Mouse (Mus musculus): ENCODE measurements at regions not wholly inside any gene's neighbourhood (a gene's known extent, or its start where the extent isn't known, plus 50 kb on each side); places are given as distances from the start of the nearest gene placed in this dataset.

DNA sequence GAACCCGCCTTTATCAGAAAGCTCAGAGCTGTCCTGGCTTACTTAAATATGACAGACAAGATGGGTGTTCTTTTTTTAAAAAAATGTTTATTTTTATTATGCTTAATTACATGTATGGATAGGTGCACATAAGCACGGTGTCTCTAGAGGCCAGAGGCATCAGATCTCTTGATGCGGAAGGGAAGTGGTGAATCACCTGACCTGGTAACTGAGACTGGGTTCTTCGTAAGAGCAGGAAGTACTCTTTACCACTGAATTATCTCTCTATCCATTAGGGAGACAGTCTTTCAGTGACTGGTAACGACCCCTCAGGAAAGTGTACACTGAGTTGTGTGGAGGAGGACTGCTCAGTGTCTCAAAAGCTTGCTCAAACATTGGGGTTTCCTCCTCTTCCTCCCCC is 58.4 kb upstream of the Irf2bp2 start:
- DNase-seq (ENCODE audit: low spot score), result no peak
- Histone ChIP-seq H3K4me2 (ENCODE audit: low read depth) (no peak overlapping the region), H3K4me3 (ENCODE audit: low read depth, low read length) (no peak overlapping the region), H3K9ac (ENCODE audit: low read length) (no peak overlapping the region), H3K9me3 (ENCODE audit: control insufficient read depth, low read length) (no peaks in the 10 kb centered on the region), H3K27me3 (ENCODE audit: control insufficient read depth, insufficient read depth, low read length) (no peaks in the 10 kb centered on the region), H3K36me3 (ENCODE audit: control insufficient read depth, insufficient read depth, low read length) (no peaks in the 10 kb centered on the region), H3K4me1 (ENCODE audit: control insufficient read depth, insufficient read depth, low read length) (no peaks in the 10 kb centered on the region), H3K27ac (ENCODE audit: low read depth, low read length) (no peak overlapping the region)
- no peak for ATAC-seq (ENCODE audit: insufficient read depth, low FRiP score, low TSS enrichment)
- 89% methylated on average over 5 of the region's 5 CpGs for WGBS

DNA sequence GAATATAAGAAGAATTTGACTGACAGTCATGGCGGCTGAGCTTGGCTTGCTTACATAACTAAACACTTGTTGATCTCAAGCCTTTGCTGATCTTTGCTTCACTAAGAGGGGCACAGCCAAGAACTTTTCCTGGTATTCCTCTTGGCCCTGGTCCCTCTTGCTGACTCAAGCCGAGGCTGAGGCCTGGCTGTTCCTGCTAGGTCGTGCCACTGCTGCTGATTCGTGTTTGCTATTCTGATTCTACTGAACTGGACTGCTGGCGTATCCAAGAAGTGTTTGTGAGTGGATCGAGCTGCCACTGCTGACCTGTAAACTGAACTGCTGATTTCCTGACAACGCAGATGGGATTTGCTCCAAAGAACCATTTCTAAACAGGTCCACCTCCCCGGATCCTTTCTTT is 57.2 kb upstream of the Irf2bp2 start:
- DNase-seq (ENCODE audit: low spot score) (no peak), ATAC-seq (ENCODE audit: insufficient read depth, low FRiP score, low TSS enrichment) (no peak)
- Histone ChIP-seq H3K4me1 (ENCODE audit: control insufficient read depth, insufficient read depth, low read length) (no peaks in the 10 kb centered on the region), H3K4me3 (ENCODE audit: low read depth, low read length) (no peak overlapping the region), H3K27me3 (ENCODE audit: control insufficient read depth, insufficient read depth, low read length) (no peaks in the 10 kb centered on the region), H3K9ac (ENCODE audit: low read length) (no peak overlapping the region), H3K4me2 (ENCODE audit: low read depth) (no peak overlapping the region), H3K9me3 (ENCODE audit: control insufficient read depth, low read length) (no peaks in the 10 kb centered on the region), H3K27ac (ENCODE audit: low read depth, low read length) (no peak overlapping the region), H3K36me3 (ENCODE audit: control insufficient read depth, insufficient read depth, low read length) (no peaks in the 10 kb centered on the region)
- WGBS, result 89% methylated on average over 8 of the region's 8 CpGs

DNA sequence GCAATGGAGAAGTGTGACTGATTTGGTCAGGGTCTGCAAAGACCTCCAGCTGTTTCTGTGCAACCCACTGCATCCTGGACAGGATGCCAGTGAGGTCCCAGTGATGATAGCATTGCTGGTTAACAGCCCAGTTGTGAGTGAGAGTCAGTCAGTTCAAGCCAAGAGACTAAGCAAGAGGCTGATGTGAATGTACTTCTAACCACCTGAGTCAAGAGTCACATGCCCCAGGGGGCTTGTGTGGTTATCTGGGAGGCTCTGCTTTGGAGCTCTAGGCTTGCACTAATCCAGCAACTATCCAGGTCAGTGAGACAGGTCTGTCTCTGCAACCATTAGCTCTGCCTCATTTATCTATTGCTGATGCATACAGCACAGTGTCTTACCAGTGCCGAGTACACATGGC is 55.5 kb upstream of the Irf2bp2 start:
- WGBS, result 91% methylated on average over 1 of the region's 1 CpGs
- no peak overlapping the region for H3K4me2 ChIP-seq (ENCODE audit: low read depth)

DNA sequence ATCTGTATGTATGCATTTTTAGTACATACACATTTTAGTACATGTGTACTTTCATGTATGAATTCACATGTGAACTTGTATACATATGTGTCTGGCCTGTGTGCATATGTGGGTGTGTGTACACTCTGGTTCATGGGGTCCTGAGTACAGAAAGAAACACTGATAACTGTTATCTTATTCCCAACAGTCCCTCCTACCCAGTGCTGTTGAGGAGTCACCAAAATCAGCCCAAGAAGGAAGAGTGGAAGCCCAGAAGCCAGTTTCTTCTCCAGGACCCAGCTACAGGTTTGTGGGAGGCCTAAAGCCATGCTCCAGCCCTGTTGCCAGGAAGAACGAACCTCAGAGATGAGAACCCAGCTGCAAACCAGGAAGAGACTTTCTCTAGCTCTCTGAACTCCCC is 53.6 kb upstream of the Irf2bp2 start:
- DNase-seq (ENCODE audit: low spot score), result no peak
- H3K27me3 ChIP-seq (ENCODE audit: control insufficient read depth, insufficient read depth, low read length), result no peaks in the 10 kb centered on the region
- H3K9me3 ChIP-seq (ENCODE audit: control insufficient read depth, low read length), result no peaks in the 10 kb centered on the region
- no peak for ATAC-seq (ENCODE audit: insufficient read depth, low FRiP score, low TSS enrichment)
- 71% methylated on average over 1 of the region's 1 CpGs for WGBS
- H3K27ac ChIP-seq (ENCODE audit: low read depth, low read length), result no peak overlapping the region
- H3K4me1 ChIP-seq (ENCODE audit: control insufficient read depth, insufficient read depth, low read length), result no peaks in the 10 kb centered on the region
- H3K4me3 ChIP-seq (ENCODE audit: low read depth, low read length), result no peak overlapping the region
- no peak overlapping the region for H3K9ac ChIP-seq (ENCODE audit: low read length)
- H3K36me3 ChIP-seq (ENCODE audit: control insufficient read depth, insufficient read depth, low read length), result no peaks in the 10 kb centered on the region
- H3K4me2 ChIP-seq (ENCODE audit: low read depth), result no peak overlapping the region

More for the DNA sequence above, 55.5 kb upstream of the Irf2bp2 start:
- no peak for DNase-seq (ENCODE audit: low spot score)
- no peaks in the 10 kb centered on the region for H3K9me3 ChIP-seq (ENCODE audit: control insufficient read depth, low read length)
- H3K4me3 ChIP-seq (ENCODE audit: low read depth, low read length), result no peak overlapping the region
- H3K27me3 ChIP-seq (ENCODE audit: control insufficient read depth, insufficient read depth, low read length), result no peaks in the 10 kb centered on the region
- H3K4me1 ChIP-seq (ENCODE audit: control insufficient read depth, insufficient read depth, low read length), result no peaks in the 10 kb centered on the region
- H3K9ac ChIP-seq (ENCODE audit: low read length), result no peak overlapping the region
- no peak overlapping the region for H3K27ac ChIP-seq (ENCODE audit: low read depth, low read length)
- no peak for ATAC-seq (ENCODE audit: insufficient read depth, low FRiP score, low TSS enrichment)
- H3K36me3 ChIP-seq (ENCODE audit: control insufficient read depth, insufficient read depth, low read length), result no peaks in the 10 kb centered on the region

DNA sequence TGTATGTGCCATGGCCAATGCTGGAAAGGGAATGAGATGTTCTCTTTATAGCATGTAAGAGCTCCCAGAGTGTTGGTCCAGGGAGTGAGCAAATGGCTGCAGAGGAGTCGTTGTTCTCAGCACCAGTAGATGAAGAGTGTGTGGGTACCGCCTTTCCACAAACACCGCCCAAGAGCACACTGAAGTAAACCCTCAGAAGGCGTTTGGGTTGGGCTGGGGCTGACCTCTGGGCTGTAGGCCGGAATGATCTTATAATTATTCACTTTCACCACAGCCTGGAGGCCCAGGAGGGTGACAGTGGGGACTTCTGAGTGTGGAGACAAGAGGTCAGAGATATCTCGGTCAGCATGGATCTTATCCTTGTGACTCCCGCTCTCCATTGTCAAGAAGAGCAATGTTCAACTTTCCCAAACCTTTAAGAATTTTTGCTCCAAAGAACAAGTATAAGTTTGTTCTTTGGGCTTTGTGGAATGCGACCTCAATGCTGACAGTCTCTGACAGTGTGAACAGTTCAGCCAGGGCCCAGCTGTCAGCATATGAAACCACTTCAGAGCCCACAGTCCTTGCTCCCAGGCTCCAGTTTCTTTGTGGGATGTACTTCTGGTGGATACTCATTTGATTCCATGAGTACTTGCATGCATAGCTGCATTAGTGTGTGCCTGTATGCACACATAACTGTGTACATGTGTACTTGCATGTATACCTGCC is 53.0 kb upstream of the Irf2bp2 start:
- ATAC-seq (ENCODE audit: insufficient read depth, low FRiP score, low TSS enrichment) (no peak), DNase-seq (ENCODE audit: low spot score) (no peak)
- Histone ChIP-seq H3K9me3 (ENCODE audit: control insufficient read depth, low read length) (no peaks in the 10 kb centered on the region), H3K4me2 (ENCODE audit: low read depth) (no peak overlapping the region), H3K36me3 (ENCODE audit: control insufficient read depth, insufficient read depth, low read length) (no peaks in the 10 kb centered on the region), H3K27me3 (ENCODE audit: control insufficient read depth, insufficient read depth, low read length) (no peaks in the 10 kb centered on the region), H3K9ac (ENCODE audit: low read length) (no peak overlapping the region), H3K27ac (ENCODE audit: low read depth, low read length) (no peak overlapping the region), H3K4me3 (ENCODE audit: low read depth, low read length) (no peak overlapping the region), H3K4me1 (ENCODE audit: control insufficient read depth, insufficient read depth, low read length) (no peaks in the 10 kb centered on the region)
- WGBS, result 70% methylated on average over 8 of the region's 8 CpGs

DNA sequence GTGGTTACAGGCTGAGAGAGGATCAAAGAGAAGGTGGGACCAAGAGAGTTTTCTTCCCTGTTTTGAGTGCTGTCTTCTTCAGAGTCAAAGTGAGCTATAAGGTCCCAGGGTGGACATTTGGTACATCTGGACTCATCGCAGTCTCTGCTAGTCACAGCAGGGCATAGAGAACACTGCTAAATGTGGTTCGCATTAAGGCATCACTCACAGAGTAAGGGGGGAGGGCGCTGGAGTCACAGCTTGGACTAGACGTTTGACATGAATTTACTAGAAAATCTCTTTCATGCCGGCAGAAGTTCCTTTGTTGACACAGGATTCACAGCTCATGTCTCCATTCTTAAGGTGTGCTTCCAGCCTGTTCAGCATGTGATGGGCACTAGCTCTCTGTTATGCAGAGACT is 50.4 kb upstream of the Irf2bp2 start:
- no peak for ATAC-seq (ENCODE audit: insufficient read depth, low FRiP score, low TSS enrichment)
- Histone ChIP-seq H3K4me3 (ENCODE audit: low read depth, low read length) (no peak overlapping the region), H3K9ac (ENCODE audit: low read length) (no peak overlapping the region), H3K36me3 (ENCODE audit: control insufficient read depth, insufficient read depth, low read length) (no peaks in the 10 kb centered on the region), H3K4me2 (ENCODE audit: low read depth) (no peak overlapping the region), H3K27me3 (ENCODE audit: control insufficient read depth, insufficient read depth, low read length) (no peaks in the 10 kb centered on the region), H3K9me3 (ENCODE audit: control insufficient read depth, low read length) (no peaks in the 10 kb centered on the region), H3K4me1 (ENCODE audit: control insufficient read depth, insufficient read depth, low read length) (no peaks in the 10 kb centered on the region), H3K27ac (ENCODE audit: low read depth, low read length) (no peak overlapping the region)
- WGBS, result 49% methylated on average over 5 of the region's 5 CpGs
- no peak for DNase-seq (ENCODE audit: low spot score)

Measured in neural tube, embryonic 11.5 days (tissue).